Mouse (Mus musculus) fat pad, adult 2 months (tissue): ENCODE measurements at regions not wholly inside any gene's neighbourhood (a gene's known extent, or its start where the extent isn't known, plus 50 kb on each side); places are given as distances from the start of the nearest gene placed in this dataset.
"Not testable (repeated sequence)": the region's sequence is repeated elsewhere in the genome, so short reads cannot be mapped to it uniquely, and the experiment has no call there.

Source experiments
- DNase-seq: peaks from one replicate; pipeline ENCODE4 v3.0.0-alpha.2; 2011; ENCODE audit warnings: low read depth, low spot score; ENCODE audit errors: extremely low read depth

- no peak for DNase-seq
Observed at GRCm38 (mm10) chr6:31129987-31130386, 171.1 kb upstream of the Klf14 start.

GRCm38 (mm10) chr6:31130522-31130921, 171.6 kb upstream of the Klf14 start:
- no peak for DNase-seq

- DNase-seq: no peak
Observed at GRCm38 (mm10) chr6:31131716-31132115, 172.8 kb upstream of the Klf14 start.

GRCm38 (mm10) chr6:31132396-31133190, 173.7 kb upstream of the Klf14 start:
- no peak for DNase-seq

GRCm38 (mm10) chr6:31133896-31134735, 175.2 kb upstream of the Klf14 start:
- no peak for DNase-seq

- no peak for DNase-seq
Observed at GRCm38 (mm10) chr6:31134736-31135077, 175.8 kb upstream of the Klf14 start.

GRCm38 (mm10) chr6:31135580-31135979, 176.7 kb upstream of the Klf14 start:
- no peak for DNase-seq

- DNase-seq: no peak
Observed at GRCm38 (mm10) chr6:31136895-31137294, 178.0 kb upstream of the Klf14 start.

GRCm38 (mm10) chr6:31137351-31137750, 178.5 kb upstream of the Klf14 start:
- DNase-seq: no peak

- DNase-seq: no peak
Observed at GRCm38 (mm10) chr6:31140000-31140399, 181.1 kb upstream of the Klf14 start.

GRCm38 (mm10) chr6:31140593-31140992, 181.7 kb upstream of the Klf14 start:
- DNase-seq: no peak

- DNase-seq: no peak
Observed at GRCm38 (mm10) chr6:31141486-31141885, 182.6 kb upstream of the Klf14 start.

- not testable (repeated sequence) for DNase-seq
Observed at GRCm38 (mm10) chr6:31142479-31143007, 183.7 kb upstream of the Klf14 start.

- no peak for DNase-seq
Observed at GRCm38 (mm10) chr6:31145687-31146086, 186.8 kb upstream of the Klf14 start.

GRCm38 (mm10) chr6:31146779-31147178, 187.9 kb upstream of the Klf14 start:
- no peak for DNase-seq

- peak; percentile 65 for DNase-seq
Observed at GRCm38 (mm10) chr6:31147682-31148081, 188.8 kb upstream of the Klf14 start.

GRCm38 (mm10) chr6:31148311-31148856, 189.5 kb upstream of the Klf14 start:
- peak; percentile 80 for DNase-seq

GRCm38 (mm10) chr6:31149164-31149563, 190.3 kb upstream of the Klf14 start:
- DNase-seq: no peak

GRCm38 (mm10) chr6:31150416-31150815, 191.5 kb upstream of the Klf14 start:
- no peak for DNase-seq

- peak; percentile 14 for DNase-seq
Observed at GRCm38 (mm10) chr6:31155857-31156256, 197.0 kb upstream of the Klf14 start.

- DNase-seq: no peak
Observed at GRCm38 (mm10) chr6:31156999-31157398, 198.1 kb upstream of the Klf14 start.

- no peak for DNase-seq
Observed at GRCm38 (mm10) chr6:31157429-31157828, 198.6 kb upstream of the Klf14 start.
